8 mouse cellular contexts compared by ENCODE assay signal in genomic region chr13:21215275-21215983, GRCm38 (mm10). TPM values are rescaled to one million over a fixed set of nuclear protein-coding genes. Genes with fewer than 3 reads are reported as not detected.
DNase-seq lines count a peak whose midpoint lies in the region; ATAC-seq and TF ChIP-seq lines count a peak whose summit lies in the region.

No protein-coding gene starts in this region.

- peaks cover 6% of the 10 kb centered on the region; the same call in 1 of the 2 replicates for H3K9me3 ChIP-seq in limb, embryonic 12.5 days
- H3K9me3 ChIP-seq in midbrain, embryonic 14.5 days (ENCODE audit: control insufficient read depth, low read length), result 0 out of 2 replicates have a peak, but pooled peaks cover 4% of the 10 kb centered on the region

- 11% methylated on average over 20 of the region's 20 CpGs for WGBS in kidney, adult 2 months
- WGBS in limb, embryonic 12.5 days, result 3% methylated on average over 20 of the region's 20 CpGs
- WGBS in midbrain, embryonic 14.5 days, result 2% methylated on average over 20 of the region's 20 CpGs

- no peaks in the 10 kb centered on the region for H3K4me1 ChIP-seq in kidney, adult 2 months (ENCODE audit: control insufficient read depth, insufficient read depth, low read length)
- no peaks in the 10 kb centered on the region for H3K4me1 ChIP-seq in limb, embryonic 12.5 days (replicated peaks)
- no peaks in the 10 kb centered on the region for H3K4me1 ChIP-seq in midbrain, embryonic 14.5 days (ENCODE audit: control insufficient read depth, insufficient read depth, low read length)

- 0 out of 2 replicates have a peak overlapping the region, but pooled peaks have one; percentile 27 for H3K9ac ChIP-seq in limb, embryonic 12.5 days (replicated peaks)
- H3K9ac ChIP-seq in midbrain, embryonic 14.5 days (replicated peaks; ENCODE audit: low read length), result no peak overlapping the region

- peak overlapping the region; percentile 54 for H3K4me2 ChIP-seq in limb, embryonic 12.5 days
- H3K4me2 ChIP-seq in midbrain, embryonic 14.5 days (ENCODE audit: low read length), result peak overlapping the region; percentile 48

- ATAC-seq in limb, embryonic 12.5 days (ENCODE audit: insufficient number of reproducible peaks, insufficient read depth, low FRiP score, low TSS enrichment, low read depth), result no peak
- ATAC-seq in midbrain, embryonic 14.5 days (ENCODE audit: low FRiP score, low TSS enrichment), result peak; percentile 69; the same call in 1 of the 2 replicates

- H3K27me3 ChIP-seq in kidney, adult 2 months (replicated peaks; ENCODE audit: control insufficient read depth, insufficient read depth, low read length), result no peaks in the 10 kb centered on the region
- H3K27me3 ChIP-seq in limb, embryonic 12.5 days, result no peaks in the 10 kb centered on the region
- H3K27me3 ChIP-seq in midbrain, embryonic 14.5 days (ENCODE audit: control insufficient read depth, insufficient read depth, low read length), result no peaks in the 10 kb centered on the region

- no peaks in the 10 kb centered on the region for H3K36me3 ChIP-seq in kidney, adult 2 months (ENCODE audit: control insufficient read depth, insufficient read depth, low read length)
- H3K36me3 ChIP-seq in limb, embryonic 12.5 days, result no peaks in the 10 kb centered on the region
- H3K36me3 ChIP-seq in midbrain, embryonic 14.5 days (ENCODE audit: control insufficient read depth, insufficient read depth, low read length), result no peaks in the 10 kb centered on the region

- peak overlapping the region; percentile 16; the same call in 1 of the 2 replicates for H3K4me3 ChIP-seq in kidney, adult 2 months (ENCODE audit: insufficient read depth, low read depth, low read length)
- peak overlapping the region; percentile 31 for H3K4me3 ChIP-seq in limb, embryonic 12.5 days (replicated peaks)
- H3K4me3 ChIP-seq in midbrain, embryonic 14.5 days (replicated peaks; ENCODE audit: low read depth, low read length), result peak overlapping the region; percentile 22

- peak; percentile 82 for DNase-seq in 416B (ENCODE audit: low read depth)
- DNase-seq in adrenal gland, adult 2 months, result peak; percentile 81
- DNase-seq in embryo, embryonic 11.5 days (ENCODE audit: low read depth, low spot score), result peak; percentile 75
- peak; percentile 44 to 72 for DNase-seq in heart, adult 18-20 months
- peak; percentile 59 for DNase-seq in kidney, adult 2 months
- DNase-seq in midbrain, embryonic 14.5 days, result peak; percentile 83
- DNase-seq in spleen, postnatal 4 days (ENCODE audit: low spot score in 2 of 2), result peak; percentile 60 to 74

- H3K27ac ChIP-seq in kidney, adult 2 months (ENCODE audit: insufficient read depth, low read depth, low read length), result no peak overlapping the region
- no peak overlapping the region for H3K27ac ChIP-seq in limb, embryonic 12.5 days
- H3K27ac ChIP-seq in midbrain, embryonic 14.5 days (replicated peaks; ENCODE audit: low read depth, low read length), result no peak overlapping the region

- no peak for TF ChIP-seq POLR2A in kidney, adult 2 months (IDR thresholded peaks at IDR 0.05; ENCODE audit: low read depth, low read length)

- TF ChIP-seq CTCF in kidney, adult 2 months (conservative IDR thresholded peaks at IDR 0.05; ENCODE audit: insufficient read depth, insufficient read length, low read depth, low read length), result no peak

RNA-seq across cellular contexts. Expression of gene Trim27, which starts 36.2 kb away (rescaled TPM):
- total RNA-seq in adrenal gland, adult 2 months (2021), result 10 to 100 TPM; 47.9 to 52.0 TPM
- 170 and 180 TPM in 2 replicates for polyA plus RNA-seq in adrenal gland, adult 2 months (2012; rRNA removed)
- total RNA-seq in heart, adult 18-20 months (2021), result 10 to 100 TPM; 20.5 to 21.4 TPM
- 29.9 and 30.2 TPM in 2 replicates for polyA plus RNA-seq in kidney, adult 2 months (2012; rRNA removed)
- 180 TPM in 2 replicates for polyA plus RNA-seq in limb, embryonic 12.5 days (2016; fragmentation: Nextera tagmentation; extraction: Ambion mirVana)
- polyA plus RNA-seq in midbrain, embryonic 14.5 days (2014; fragmentation: Nextera tagmentation; extraction: Ambion mirVana), result 78.2 and 84.3 TPM in 2 replicates
